Mouse (Mus musculus): ENCODE measurements around the gene Cacna2d3. TPM values are rescaled to one million over a fixed set of nuclear protein-coding genes. Genes with fewer than 3 reads are reported as not detected.

Gene Cacna2d3
- polyA plus RNA-seq, 1 experiment from 2014 or later = 1.3 TPM

- no peak overlapping the region for H3K27ac ChIP-seq (replicated peaks in 1 of 2; ENCODE audit: control insufficient read depth in 1 of 2, insufficient read depth in 1 of 2, low read depth in 2 of 2, low read length in 2 of 2)
- no peaks in the 10 kb centered on the region for H3K27me3 ChIP-seq (ENCODE audit: control insufficient read depth, insufficient read depth, low read length)
- no peaks in the 10 kb centered on the region for H3K36me3 ChIP-seq (ENCODE audit: control insufficient read depth, insufficient read depth, low read length)
- ATAC-seq (ENCODE audit: insufficient number of reproducible peaks, insufficient read depth, low FRiP score, low read depth) = no peak
- H3K4me3 ChIP-seq (ENCODE audit: control insufficient read depth in 1 of 2, insufficient read depth in 1 of 2, low read depth in 1 of 2, low read length in 2 of 2) = no peak overlapping the region
- no peaks in the 10 kb centered on the region for H3K4me1 ChIP-seq (ENCODE audit: control insufficient read depth in 2 of 2, insufficient read depth in 2 of 2, low read length in 2 of 2)
- WGBS = 79% methylated on average over 7 of the region's 7 CpGs
- no peak overlapping the region for H3K4me2 ChIP-seq (ENCODE audit: low read length)
- H3K9ac ChIP-seq (ENCODE audit: low read length) = no peak overlapping the region
- H3K9me3 ChIP-seq (ENCODE audit: control insufficient read depth, low read length) = no peaks in the 10 kb centered on the region
Observed at GRCm38 (mm10) chr14:29085493-29086159, 636.0 kb downstream of the Cacna2d3 start.

GRCm38 (mm10) chr14:29082171-29082570, 639.5 kb downstream of the Cacna2d3 start:
- H3K4me1 ChIP-seq (ENCODE audit: control insufficient read depth in 2 of 2, insufficient read depth in 2 of 2, low read length in 2 of 2) = no peaks in the 10 kb centered on the region

GRCm38 (mm10) chr14:29080630-29081029, 641.0 kb downstream of the Cacna2d3 start:
- no peaks in the 10 kb centered on the region for H3K36me3 ChIP-seq (ENCODE audit: control insufficient read depth, insufficient read depth, low read length)
- no peak overlapping the region for H3K4me3 ChIP-seq (ENCODE audit: control insufficient read depth in 1 of 2, insufficient read depth in 1 of 2, low read depth in 1 of 2, low read length in 2 of 2)
- no peaks in the 10 kb centered on the region for H3K27me3 ChIP-seq (ENCODE audit: control insufficient read depth, insufficient read depth, low read length)
- WGBS = 62% methylated on average over 4 of the region's 4 CpGs
- no peak overlapping the region for H3K27ac ChIP-seq (replicated peaks in 1 of 2; ENCODE audit: control insufficient read depth in 1 of 2, insufficient read depth in 1 of 2, low read depth in 2 of 2, low read length in 2 of 2)
- H3K9ac ChIP-seq (ENCODE audit: low read length) = no peak overlapping the region
- H3K4me2 ChIP-seq (ENCODE audit: low read length) = no peak overlapping the region
- H3K9me3 ChIP-seq (ENCODE audit: control insufficient read depth, low read length) = no peaks in the 10 kb centered on the region
- ATAC-seq (ENCODE audit: insufficient number of reproducible peaks, insufficient read depth, low FRiP score, low read depth) = no peak
- no peaks in the 10 kb centered on the region for H3K4me1 ChIP-seq (ENCODE audit: control insufficient read depth in 2 of 2, insufficient read depth in 2 of 2, low read length in 2 of 2)

More at GRCm38 (mm10) chr14:29082171-29082570, 639.5 kb downstream of the Cacna2d3 start:
- Histone ChIP-seq H3K36me3 (ENCODE audit: control insufficient read depth, insufficient read depth, low read length) (no peaks in the 10 kb centered on the region), H3K27me3 (ENCODE audit: control insufficient read depth, insufficient read depth, low read length) (no peaks in the 10 kb centered on the region), H3K9ac (ENCODE audit: low read length) (no peak overlapping the region), H3K4me3 (ENCODE audit: control insufficient read depth in 1 of 2, insufficient read depth in 1 of 2, low read depth in 1 of 2, low read length in 2 of 2) (no peak overlapping the region), H3K4me2 (ENCODE audit: low read length) (no peak overlapping the region), H3K27ac (replicated peaks in 1 of 2; ENCODE audit: control insufficient read depth in 1 of 2, insufficient read depth in 1 of 2, low read depth in 2 of 2, low read length in 2 of 2) (no peak overlapping the region), H3K9me3 (ENCODE audit: control insufficient read depth, low read length) (no peaks in the 10 kb centered on the region)
- no peak for ATAC-seq (ENCODE audit: insufficient number of reproducible peaks, insufficient read depth, low FRiP score, low read depth)
- WGBS = 71% methylated on average over 1 of the region's 1 CpGs

GRCm38 (mm10) chr14:29080228-29080627, 641.4 kb downstream of the Cacna2d3 start:
- Histone ChIP-seq H3K36me3 (ENCODE audit: control insufficient read depth, insufficient read depth, low read length) (no peaks in the 10 kb centered on the region), H3K9ac (ENCODE audit: low read length) (no peak overlapping the region), H3K27me3 (ENCODE audit: control insufficient read depth, insufficient read depth, low read length) (no peaks in the 10 kb centered on the region), H3K4me3 (ENCODE audit: control insufficient read depth in 1 of 2, insufficient read depth in 1 of 2, low read depth in 1 of 2, low read length in 2 of 2) (no peak overlapping the region), H3K4me1 (ENCODE audit: control insufficient read depth in 2 of 2, insufficient read depth in 2 of 2, low read length in 2 of 2) (no peaks in the 10 kb centered on the region), H3K4me2 (ENCODE audit: low read length) (no peak overlapping the region), H3K9me3 (ENCODE audit: control insufficient read depth, low read length) (no peaks in the 10 kb centered on the region), H3K27ac (replicated peaks in 1 of 2; ENCODE audit: control insufficient read depth in 1 of 2, insufficient read depth in 1 of 2, low read depth in 2 of 2, low read length in 2 of 2) (no peak overlapping the region)
- WGBS = 85% methylated on average over 4 of the region's 4 CpGs
- no peak for ATAC-seq (ENCODE audit: insufficient number of reproducible peaks, insufficient read depth, low FRiP score, low read depth)

- Histone ChIP-seq H3K4me1 (ENCODE audit: control insufficient read depth in 2 of 2, insufficient read depth in 2 of 2, low read length in 2 of 2) (peaks cover 3 to 7% of the 10 kb centered on the region in 2 experiments; a peak in 2 of 4 replicates), H3K27me3 (ENCODE audit: control insufficient read depth, insufficient read depth, low read length) (no peaks in the 10 kb centered on the region), H3K36me3 (ENCODE audit: control insufficient read depth, insufficient read depth, low read length) (no peaks in the 10 kb centered on the region), H3K4me3 (ENCODE audit: control insufficient read depth in 1 of 2, insufficient read depth in 1 of 2, low read depth in 1 of 2, low read length in 2 of 2) (no peak overlapping the region), H3K27ac (replicated peaks in 1 of 2; ENCODE audit: control insufficient read depth in 1 of 2, insufficient read depth in 1 of 2, low read depth in 2 of 2, low read length in 2 of 2) (no peak overlapping the region), H3K9me3 (ENCODE audit: control insufficient read depth, low read length) (no peaks in the 10 kb centered on the region), H3K4me2 (ENCODE audit: low read length) (no peak overlapping the region), H3K9ac (ENCODE audit: low read length) (no peak overlapping the region)
- no peak for ATAC-seq (ENCODE audit: insufficient number of reproducible peaks, insufficient read depth, low FRiP score, low read depth)
- 44% methylated on average over 3 of the region's 3 CpGs for WGBS
Observed at GRCm38 (mm10) chr14:29077418-29077817, 644.2 kb downstream of the Cacna2d3 start.

- Histone ChIP-seq H3K4me1 (ENCODE audit: control insufficient read depth in 2 of 2, insufficient read depth in 2 of 2, low read length in 2 of 2) (peaks cover 3 to 7% of the 10 kb centered on the region in 2 experiments; a peak in 2 of 4 replicates), H3K9ac (ENCODE audit: low read length) (no peak overlapping the region), H3K36me3 (ENCODE audit: control insufficient read depth, insufficient read depth, low read length) (no peaks in the 10 kb centered on the region), H3K27ac (replicated peaks in 1 of 2; ENCODE audit: control insufficient read depth in 1 of 2, insufficient read depth in 1 of 2, low read depth in 2 of 2, low read length in 2 of 2) (no peak overlapping the region), H3K4me3 (ENCODE audit: control insufficient read depth in 1 of 2, insufficient read depth in 1 of 2, low read depth in 1 of 2, low read length in 2 of 2) (no peak overlapping the region), H3K9me3 (ENCODE audit: control insufficient read depth, low read length) (no peaks in the 10 kb centered on the region), H3K4me2 (ENCODE audit: low read length) (no peak overlapping the region), H3K27me3 (ENCODE audit: control insufficient read depth, insufficient read depth, low read length) (no peaks in the 10 kb centered on the region)
- ATAC-seq (ENCODE audit: insufficient number of reproducible peaks, insufficient read depth, low FRiP score, low read depth) = no peak
- WGBS = 69% methylated on average over 4 of the region's 4 CpGs
Observed at GRCm38 (mm10) chr14:29073747-29074146, 647.9 kb downstream of the Cacna2d3 start.

- no peaks in the 10 kb centered on the region for H3K9me3 ChIP-seq (ENCODE audit: control insufficient read depth, low read length)
- no peak overlapping the region for H3K9ac ChIP-seq (ENCODE audit: low read length)
- no peak overlapping the region for H3K27ac ChIP-seq (replicated peaks in 1 of 2; ENCODE audit: control insufficient read depth in 1 of 2, insufficient read depth in 1 of 2, low read depth in 2 of 2, low read length in 2 of 2)
- H3K4me3 ChIP-seq (ENCODE audit: control insufficient read depth in 1 of 2, insufficient read depth in 1 of 2, low read depth in 1 of 2, low read length in 2 of 2) = no peak overlapping the region
- no peak overlapping the region for H3K4me2 ChIP-seq (ENCODE audit: low read length)
- H3K36me3 ChIP-seq (ENCODE audit: control insufficient read depth, insufficient read depth, low read length) = no peaks in the 10 kb centered on the region
- whole genome bisulfite sequencing = 78% methylated on average over 2 of the region's 2 CpGs
- no peaks in the 10 kb centered on the region for H3K27me3 ChIP-seq (ENCODE audit: control insufficient read depth, insufficient read depth, low read length)
- no peaks in the 10 kb centered on the region for H3K4me1 ChIP-seq (ENCODE audit: control insufficient read depth in 2 of 2, insufficient read depth in 2 of 2, low read length in 2 of 2)
- no peak for ATAC-seq (ENCODE audit: insufficient number of reproducible peaks, insufficient read depth, low FRiP score, low read depth)
Observed at GRCm38 (mm10) chr14:29062676-29063075, 659.0 kb downstream of the Cacna2d3 start.

GRCm38 (mm10) chr14:29061491-29061890, 660.2 kb downstream of the Cacna2d3 start:
- WGBS = 87% methylated on average over 1 of the region's 1 CpGs

More at GRCm38 (mm10) chr14:29061491-29061890, 660.2 kb downstream of the Cacna2d3 start:
- H3K9ac ChIP-seq (ENCODE audit: low read length) = no peak overlapping the region
- H3K4me1 ChIP-seq (ENCODE audit: control insufficient read depth in 2 of 2, insufficient read depth in 2 of 2, low read length in 2 of 2) = no peaks in the 10 kb centered on the region
- ATAC-seq (ENCODE audit: insufficient number of reproducible peaks, insufficient read depth, low FRiP score, low read depth) = no peak
- no peak overlapping the region for H3K4me3 ChIP-seq (ENCODE audit: control insufficient read depth in 1 of 2, insufficient read depth in 1 of 2, low read depth in 1 of 2, low read length in 2 of 2)
- H3K27ac ChIP-seq (replicated peaks in 1 of 2; ENCODE audit: control insufficient read depth in 1 of 2, insufficient read depth in 1 of 2, low read depth in 2 of 2, low read length in 2 of 2) = no peak overlapping the region
- no peak overlapping the region for H3K4me2 ChIP-seq (ENCODE audit: low read length)
- H3K36me3 ChIP-seq (ENCODE audit: control insufficient read depth, insufficient read depth, low read length) = no peaks in the 10 kb centered on the region
- no peaks in the 10 kb centered on the region for H3K9me3 ChIP-seq (ENCODE audit: control insufficient read depth, low read length)
- H3K27me3 ChIP-seq (ENCODE audit: control insufficient read depth, insufficient read depth, low read length) = no peaks in the 10 kb centered on the region
